9 mouse cellular contexts compared by ENCODE assay signal in the genomic region with DNA sequence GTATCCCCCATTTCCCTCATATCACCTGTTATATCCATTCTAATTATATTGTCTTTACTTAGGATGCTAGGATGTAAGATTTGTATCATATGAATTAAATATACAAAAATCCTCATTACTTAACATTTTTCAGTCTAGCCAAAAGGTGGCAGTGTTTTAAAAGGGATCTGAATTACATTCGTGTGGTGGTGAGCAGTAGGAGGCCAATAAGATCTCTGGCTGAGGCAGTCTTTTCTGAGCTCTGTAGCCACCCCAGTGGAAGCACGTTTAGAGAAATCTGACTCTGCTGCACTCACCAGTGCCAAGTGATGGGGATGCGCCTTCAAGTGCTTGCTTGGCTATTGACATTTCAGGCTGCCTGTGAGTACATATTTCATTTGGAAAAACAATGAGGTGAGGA.
DNase-seq lines count a peak whose midpoint lies in the region; ATAC-seq and TF ChIP-seq lines count a peak whose summit lies in the region.
"Had no signal": no experiment of that assay in that cellular context is flagged by ENCODE, and none has a peak within 500 bp of the region (broad histone marks: within the 10 kb centered on the region; RNA-seq: fewer than 3 reads in every experiment).

No protein-coding gene starts in this region.

- H3K9ac ChIP-seq in intestine, postnatal 0 days (ENCODE audit: low read depth, low read length) = no peak overlapping the region
- no peak overlapping the region for H3K9ac ChIP-seq in intestine, embryonic 15.5 days
- no peak overlapping the region for H3K9ac ChIP-seq in midbrain, embryonic 13.5 days (replicated peaks)
- H3K9ac ChIP-seq: limb, embryonic 13.5 days had no signal

- H3K36me3 ChIP-seq in intestine, postnatal 0 days (ENCODE audit: control insufficient read depth, insufficient read depth) = no peaks in the 10 kb centered on the region
- H3K36me3 ChIP-seq in intestine, embryonic 15.5 days = no peaks in the 10 kb centered on the region
- H3K36me3 ChIP-seq in E14TG2a.4 (ENCODE audit: insufficient read depth, low read length) = no peaks in the 10 kb centered on the region
- no peaks in the 10 kb centered on the region for H3K36me3 ChIP-seq in midbrain, embryonic 13.5 days
- H3K36me3 ChIP-seq: limb, embryonic 13.5 days had no signal

- H3K4me1 ChIP-seq in intestine, postnatal 0 days (replicated peaks; ENCODE audit: control insufficient read depth, insufficient read depth, low read length) = no peaks in the 10 kb centered on the region
- H3K4me1 ChIP-seq in intestine, embryonic 15.5 days (replicated peaks) = no peaks in the 10 kb centered on the region
- H3K4me1 ChIP-seq in E14TG2a.4 (replicated peaks; ENCODE audit: low read depth, low read length) = 0 out of 2 replicates have a peak, but pooled peaks cover 3% of the 10 kb centered on the region
- 0 out of 2 replicates have a peak, but pooled peaks cover 4% of the 10 kb centered on the region for H3K4me1 ChIP-seq in midbrain, embryonic 13.5 days (replicated peaks)
- H3K4me1 ChIP-seq: limb, embryonic 13.5 days had no signal

- peak; percentile 7 for DNase-seq in embryo, embryonic 11.5 days (ENCODE audit: low read depth, low spot score)
- no peak for DNase-seq in spleen, postnatal 36 days (ENCODE audit: low spot score in 2 of 2)
- DNase-seq in urinary bladder, postnatal 25 days (ENCODE audit: low spot score) = no peak
- DNase-seq in lung, adult 18-20 months = no peak

- no peak overlapping the region for H3K4me3 ChIP-seq in intestine, postnatal 0 days (ENCODE audit: low read depth, low read length)
- H3K4me3 ChIP-seq in intestine, embryonic 15.5 days (replicated peaks) = no peak overlapping the region
- no peak overlapping the region for H3K4me3 ChIP-seq in E14TG2a.4 (replicated peaks; ENCODE audit: low read length)
- H3K4me3 ChIP-seq in midbrain, embryonic 13.5 days (replicated peaks) = no peak overlapping the region
- H3K4me3 ChIP-seq: limb, embryonic 13.5 days had no signal

- 5% methylated on average over 3 of the region's 3 CpGs for WGBS in intestine, postnatal 0 days
- 8% methylated on average over 3 of the region's 3 CpGs for WGBS in intestine, embryonic 15.5 days
- 16% methylated on average over 3 of the region's 3 CpGs for WGBS in midbrain, embryonic 13.5 days

- TF ChIP-seq CTCF in intestine, postnatal 0 days (IDR thresholded peaks at IDR 0.05; ENCODE audit: low read depth) = peak; percentile 62
- TF ChIP-seq CTCF in E14TG2a.4 (conservative IDR thresholded peaks at IDR 0.05; ENCODE audit: low read length) = 0 out of 2 replicates have a peak, but pooled peaks have one; percentile 10

- H3K27me3 ChIP-seq in intestine, postnatal 0 days (replicated peaks; ENCODE audit: control insufficient read depth, insufficient read depth, low read length) = no peaks in the 10 kb centered on the region
- no peaks in the 10 kb centered on the region for H3K27me3 ChIP-seq in intestine, embryonic 15.5 days (replicated peaks)
- no peaks in the 10 kb centered on the region for H3K27me3 ChIP-seq in E14TG2a.4 (ENCODE audit: insufficient read depth, low read length)
- no peaks in the 10 kb centered on the region for H3K27me3 ChIP-seq in midbrain, embryonic 13.5 days

- no peak for ATAC-seq in intestine, postnatal 0 days
- ATAC-seq in intestine, embryonic 15.5 days = no peak
- ATAC-seq in midbrain, embryonic 13.5 days = peak; percentile 83

- H3K4me2 ChIP-seq in intestine, postnatal 0 days (replicated peaks; ENCODE audit: low read depth) = no peak overlapping the region
- H3K4me2 ChIP-seq in intestine, embryonic 15.5 days (replicated peaks) = no peak overlapping the region
- no peak overlapping the region for H3K4me2 ChIP-seq in midbrain, embryonic 13.5 days (replicated peaks)
- H3K4me2 ChIP-seq: limb, embryonic 13.5 days had no signal

- no peak overlapping the region for H3K27ac ChIP-seq in intestine, postnatal 0 days (ENCODE audit: low read depth, low read length)
- H3K27ac ChIP-seq in intestine, embryonic 15.5 days = no peak overlapping the region
- H3K27ac ChIP-seq in midbrain, embryonic 13.5 days = no peak overlapping the region
- H3K27ac ChIP-seq: limb, embryonic 13.5 days had no signal

- no peaks in the 10 kb centered on the region for H3K9me3 ChIP-seq in intestine, postnatal 0 days (ENCODE audit: control insufficient read depth)
- no peaks in the 10 kb centered on the region for H3K9me3 ChIP-seq in intestine, embryonic 15.5 days
- no peaks in the 10 kb centered on the region for H3K9me3 ChIP-seq in E14TG2a.4 (ENCODE audit: low read length)
- H3K9me3 ChIP-seq in midbrain, embryonic 13.5 days = no peaks in the 10 kb centered on the region
- H3K9me3 ChIP-seq: limb, embryonic 13.5 days had no signal
